Mouse (Mus musculus) neural tube, embryonic 14.5 days (tissue): ENCODE measurements around the gene Mospd3. TPM values are rescaled to one million over a fixed set of nuclear protein-coding genes. Genes with fewer than 3 reads are reported as not detected.

Experiments
- ATAC-seq: fragments of 200-750 bp; cut with Nextera tagmentation; 2 replicates; pipeline ENCODE4 v1.8.0; 2017; ENCODE audit warnings: low read depth, mild to moderate bottlenecking, moderate TSS enrichment, moderate library complexity
- H3K27ac ChIP-seq: fragments of 300-500 bp; sonication (generic); 2 replicates; pipeline ENCODE4 v1.5.1; 2014; ENCODE audit warnings: low read depth, mild to moderate bottlenecking, control low read depth, low read length, moderate library complexity, mixed read lengths
- H3K27me3 ChIP-seq: fragments of 300-500 bp; sonication (generic); 2 replicates; pipeline ENCODE4 v1.6.1; 2014; ENCODE audit warnings: low read length; ENCODE audit not compliant: control insufficient read depth, insufficient read depth
- H3K36me3 ChIP-seq: fragments of 300-500 bp; sonication (generic); 2 replicates; pipeline ENCODE4 v1.6.1; 2014; ENCODE audit warnings: low read length, mixed read lengths; ENCODE audit not compliant: control insufficient read depth, insufficient read depth
- H3K4me1 ChIP-seq: fragments of 300-500 bp; sonication (generic); 2 replicates; pipeline ENCODE4 v1.6.1; 2014; ENCODE audit warnings: low read length; ENCODE audit not compliant: control insufficient read depth, insufficient read depth
- H3K4me2 ChIP-seq: fragments of 300-500 bp; sonication (generic); 2 replicates; pipeline ENCODE4 v1.6.1; 2014; ENCODE audit warnings: mild to moderate bottlenecking, low read depth, low read length, control low read depth
- H3K4me3 ChIP-seq: fragments of 300-500 bp; sonication (generic); 2 replicates; pipeline ENCODE4 v1.5.1; 2014; ENCODE audit warnings: low read depth, low read length, control low read depth, mixed read lengths
- H3K9ac ChIP-seq: fragments of 300-500 bp; sonication (generic); replicated peaks from 2 replicates; pipeline ENCODE4 v1.6.1; 2014; ENCODE audit warnings: low read depth, mild to moderate bottlenecking, control low read depth, low read length, mixed read lengths
- H3K9me3 ChIP-seq: fragments of 300-500 bp; sonication (generic); 2 replicates; pipeline ENCODE4 v1.6.1; 2016; ENCODE audit warnings: low read length; ENCODE audit not compliant: control insufficient read depth
- WGBS: fragments of 180-500 bp; shearing (Covaris S2); extraction: QIAGEN DNeasy Blood & Tissue Kit; methylation state at CpG from one replicate; pipeline ENCODE4 v1.1.7; 2014; 5-methylcytosine and 5-hydroxymethylcytosine counted together
- polyA plus RNA-seq: library from polyadenylated mRNA; unstranded; fragments of >200 nt; fragmentation: Nextera tagmentation; extraction: Ambion mirVana; gene quantifications from 2 replicates; pipeline ENCODE4 v1.2.1, GENCODE M21; 2014

Mospd3 gene
- polyA plus RNA-seq, 1 experiment from 2014 or later: 90.7 TPM

- Histone ChIP-seq H3K9me3 (no peaks in the 10 kb centered on the region), H3K4me3 (no peak overlapping the region), H3K36me3 (no peaks in the 10 kb centered on the region), H3K4me2 (peak overlapping the region; percentile 18; the same call in 1 of the 2 replicates), H3K4me1 (peaks cover 5% of the 10 kb centered on the region; the same call in 1 of the 2 replicates), H3K27me3 (no peaks in the 10 kb centered on the region), H3K27ac (no peak overlapping the region), H3K9ac (no peak overlapping the region)
- ATAC-seq: no peak
- 14% methylated on average over 12 of the region's 12 CpGs for WGBS
These were observed 9.8 kb upstream of the Mospd3 start for GRCm38 (mm10) chr5:137610548-137611244.

- Histone ChIP-seq H3K36me3 (no peaks in the 10 kb centered on the region), H3K9me3 (no peaks in the 10 kb centered on the region), H3K27ac (no peak overlapping the region), H3K4me2 (no peak overlapping the region), H3K9ac (no peak overlapping the region), H3K4me3 (no peak overlapping the region), H3K4me1 (peaks cover 5% of the 10 kb centered on the region; the same call in 1 of the 2 replicates), H3K27me3 (no peaks in the 10 kb centered on the region)
- no peak for ATAC-seq
- WGBS: 76% methylated on average over 4 of the region's 4 CpGs
These were observed 9.2 kb upstream of the Mospd3 start for GRCm38 (mm10) chr5:137610056-137610455.

GRCm38 (mm10) chr5:137609292-137609691 lies 8.4 kb upstream of the Mospd3 start:
- no peak overlapping the region for H3K4me3 ChIP-seq
- no peak overlapping the region for H3K27ac ChIP-seq
- H3K36me3 ChIP-seq: no peaks in the 10 kb centered on the region
- peaks cover 5% of the 10 kb centered on the region; the same call in 1 of the 2 replicates for H3K4me1 ChIP-seq
- 52% methylated on average over 3 of the region's 3 CpGs for WGBS
- H3K27me3 ChIP-seq: no peaks in the 10 kb centered on the region
- ATAC-seq: no peak
- H3K9ac ChIP-seq: no peak overlapping the region
- H3K9me3 ChIP-seq: no peaks in the 10 kb centered on the region
- no peak overlapping the region for H3K4me2 ChIP-seq

GRCm38 (mm10) chr5:137608654-137609190 lies 7.9 kb upstream of the Mospd3 start:
- Histone ChIP-seq H3K27me3 (no peaks in the 10 kb centered on the region), H3K36me3 (no peaks in the 10 kb centered on the region), H3K27ac (no peak overlapping the region), H3K4me3 (no peak overlapping the region), H3K4me2 (no peak overlapping the region), H3K4me1 (peaks cover 5% of the 10 kb centered on the region; the same call in 1 of the 2 replicates), H3K9me3 (no peaks in the 10 kb centered on the region), H3K9ac (no peak overlapping the region)
- WGBS: 14% methylated on average over 23 of the region's 23 CpGs
- ATAC-seq: no peak

GRCm38 (mm10) chr5:137607860-137608653 lies 7.2 kb upstream of the Mospd3 start:
- no peak for ATAC-seq
- 12% methylated on average over 25 of the region's 26 CpGs for WGBS
- no peak overlapping the region for H3K27ac ChIP-seq
- no peak overlapping the region for H3K4me2 ChIP-seq
- H3K27me3 ChIP-seq: no peaks in the 10 kb centered on the region
- peaks cover 5% of the 10 kb centered on the region; the same call in 1 of the 2 replicates for H3K4me1 ChIP-seq
- H3K36me3 ChIP-seq: no peaks in the 10 kb centered on the region
- H3K9me3 ChIP-seq: no peaks in the 10 kb centered on the region
- H3K9ac ChIP-seq: no peak overlapping the region
- H3K4me3 ChIP-seq: no peak overlapping the region

- ATAC-seq: no peak
- Histone ChIP-seq H3K27ac (no peak overlapping the region), H3K4me1 (peaks cover 16% of the 10 kb centered on the region; the same call in 1 of the 2 replicates), H3K36me3 (no peaks in the 10 kb centered on the region), H3K4me2 (peak overlapping the region; percentile 52), H3K9ac (0 out of 2 replicates have a peak overlapping the region, but pooled peaks have one; percentile 79), H3K4me3 (peak overlapping the region; percentile 74), H3K9me3 (no peaks in the 10 kb centered on the region), H3K27me3 (no peaks in the 10 kb centered on the region)
- under 1% methylated on average over 22 of the region's 22 CpGs for WGBS
These were observed 489 bp upstream of the Mospd3 start for GRCm38 (mm10) chr5:137601365-137601729.

GRCm38 (mm10) chr5:137600281-137600618 lies 608 bp downstream of the Mospd3 start:
- ATAC-seq: peak; percentile 67
- H3K36me3 ChIP-seq: no peaks in the 10 kb centered on the region
- 2% methylated on average over 19 of the region's 19 CpGs for WGBS

GRCm38 (mm10) chr5:137599600-137599999 lies 1.3 kb downstream of the Mospd3 start:
- no peaks in the 10 kb centered on the region for H3K9me3 ChIP-seq
- no peaks in the 10 kb centered on the region for H3K36me3 ChIP-seq
- no peak overlapping the region for H3K27ac ChIP-seq
- peak overlapping the region; percentile 80 for H3K4me2 ChIP-seq
- WGBS: 72% methylated on average over 9 of the region's 9 CpGs
- no peaks in the 10 kb centered on the region for H3K27me3 ChIP-seq
- H3K4me3 ChIP-seq: peak overlapping the region; percentile 74
- ATAC-seq: no peak
- H3K9ac ChIP-seq: peak overlapping the region; percentile 79
- peaks cover 16% of the 10 kb centered on the region; the same call in 1 of the 2 replicates for H3K4me1 ChIP-seq

More at GRCm38 (mm10) chr5:137600281-137600618, 608 bp downstream of the Mospd3 start:
- peak overlapping the region; percentile 60 for H3K27ac ChIP-seq
- no peaks in the 10 kb centered on the region for H3K27me3 ChIP-seq
- H3K4me1 ChIP-seq: peaks cover 16% of the 10 kb centered on the region; the same call in 1 of the 2 replicates
- peak overlapping the region; percentile 79 for H3K9ac ChIP-seq
- no peaks in the 10 kb centered on the region for H3K9me3 ChIP-seq
- H3K4me3 ChIP-seq: peak overlapping the region; percentile 74
- H3K4me2 ChIP-seq: peak overlapping the region; percentile 80
